ENCODE assay signal across 10 mouse cellular contexts in genomic region chr15:25754342-25754951, GRCm38 (mm10).
DNase-seq lines count a peak whose midpoint lies in the region; ATAC-seq lines count a peak whose summit lies in the region.
"Had no signal": no experiment of that assay in that cellular context is flagged by ENCODE, and none has a peak within 500 bp of the region (broad histone marks: within the 10 kb centered on the region; RNA-seq: fewer than 3 reads in every experiment).

No protein-coding gene starts in this region.

- H3K27ac ChIP-seq in embryonic facial prominence, embryonic 14.5 days (replicated peaks; ENCODE audit: low read depth, low read length): no peak overlapping the region
- H3K27ac ChIP-seq in limb, embryonic 11.5 days (replicated peaks; ENCODE audit: low read depth, low read length): no peak overlapping the region

- WGBS in embryonic facial prominence, embryonic 14.5 days: 36% methylated on average over 13 of the region's 13 CpGs
- 31% methylated on average over 13 of the region's 13 CpGs for WGBS in limb, embryonic 11.5 days

- H3K4me3 ChIP-seq in embryonic facial prominence, embryonic 14.5 days (ENCODE audit: low read depth, low read length): no peak overlapping the region
- H3K4me3 ChIP-seq in limb, embryonic 11.5 days (ENCODE audit: low read depth, low read length): no peak overlapping the region

- H3K9me3 ChIP-seq in embryonic facial prominence, embryonic 14.5 days (ENCODE audit: control insufficient read depth, low read length): peaks cover 6% of the 10 kb centered on the region; the same call in 1 of the 2 replicates
- H3K9me3 ChIP-seq in limb, embryonic 11.5 days (ENCODE audit: control insufficient read depth, low read length): peaks cover 2% of the 10 kb centered on the region; the same call in 1 of the 2 replicates

- H3K9ac ChIP-seq in embryonic facial prominence, embryonic 14.5 days (ENCODE audit: low read depth, low read length): 0 out of 2 replicates have a peak overlapping the region, but pooled peaks have one; percentile 34
- no peak overlapping the region for H3K9ac ChIP-seq in limb, embryonic 11.5 days (ENCODE audit: low read length)
- H3K9ac ChIP-seq: liver, postnatal 0 days had no signal

- 0 out of 2 replicates have a peak, but pooled peaks cover 3% of the 10 kb centered on the region for H3K4me1 ChIP-seq in embryonic facial prominence, embryonic 14.5 days (ENCODE audit: control insufficient read depth, insufficient read depth, low read length)
- peaks cover 3% of the 10 kb centered on the region; the same call in 1 of the 2 replicates for H3K4me1 ChIP-seq in limb, embryonic 11.5 days (ENCODE audit: control insufficient read depth, insufficient read depth, low read length)

- DNase-seq in thymus, postnatal 14 days: peak; percentile 20
- DNase-seq in thymus, postnatal 10 days (ENCODE audit: low spot score in 2 of 2): no peak
- DNase-seq in embryonic facial prominence, embryonic 14.5 days (ENCODE audit: low spot score): no peak
- no peak for DNase-seq in limb, embryonic 11.5 days (ENCODE audit: low spot score)
- DNase-seq in urinary bladder, postnatal 4 days (ENCODE audit: low spot score in 2 of 2): no peak
- no peak for DNase-seq in gastrocnemius, postnatal 10 days
- DNase-seq: heart, postnatal 36 days; liver, postnatal 0 days had no signal

- H3K4me2 ChIP-seq in embryonic facial prominence, embryonic 14.5 days (ENCODE audit: low read depth, low read length): no peak overlapping the region
- H3K4me2 ChIP-seq in limb, embryonic 11.5 days (ENCODE audit: low read depth, severe bottlenecking): no peak overlapping the region

- no peak for ATAC-seq in embryonic facial prominence, embryonic 14.5 days (ENCODE audit: low read depth)
- ATAC-seq in limb, embryonic 11.5 days (ENCODE audit: insufficient number of reproducible peaks, low FRiP score, low TSS enrichment, low read depth): 0 out of 2 replicates have a peak, but pooled peaks have one; percentile 16
- no peak for ATAC-seq in monocyte, adult 5-6 weeks (replicated peaks; ENCODE audit: insufficient number of reproducible peaks, low FRiP score, low TSS enrichment, poor library complexity, severe bottlenecking)
- ATAC-seq: liver, postnatal 0 days; Patski had no signal

- H3K36me3 ChIP-seq in embryonic facial prominence, embryonic 14.5 days (ENCODE audit: control insufficient read depth, insufficient read depth, low read length): peaks cover 18% of the 10 kb centered on the region; the same call in 1 of the 2 replicates
- no peaks in the 10 kb centered on the region; the same call in 1 of the 2 replicates for H3K36me3 ChIP-seq in limb, embryonic 11.5 days (ENCODE audit: control insufficient read depth, insufficient read depth, low read length)

- no peaks in the 10 kb centered on the region for H3K27me3 ChIP-seq in embryonic facial prominence, embryonic 14.5 days (replicated peaks; ENCODE audit: control insufficient read depth, insufficient read depth, low read length)
- H3K27me3 ChIP-seq in limb, embryonic 11.5 days (ENCODE audit: control insufficient read depth, insufficient read depth, low read length): no peaks in the 10 kb centered on the region
- H3K27me3 ChIP-seq: Patski had no signal
